Mouse (Mus musculus): ENCODE measurements at regions not wholly inside any gene's neighbourhood (a gene's known extent, or its start where the extent isn't known, plus 50 kb on each side); places are given as distances from the start of the nearest gene placed in this dataset.

DNA sequence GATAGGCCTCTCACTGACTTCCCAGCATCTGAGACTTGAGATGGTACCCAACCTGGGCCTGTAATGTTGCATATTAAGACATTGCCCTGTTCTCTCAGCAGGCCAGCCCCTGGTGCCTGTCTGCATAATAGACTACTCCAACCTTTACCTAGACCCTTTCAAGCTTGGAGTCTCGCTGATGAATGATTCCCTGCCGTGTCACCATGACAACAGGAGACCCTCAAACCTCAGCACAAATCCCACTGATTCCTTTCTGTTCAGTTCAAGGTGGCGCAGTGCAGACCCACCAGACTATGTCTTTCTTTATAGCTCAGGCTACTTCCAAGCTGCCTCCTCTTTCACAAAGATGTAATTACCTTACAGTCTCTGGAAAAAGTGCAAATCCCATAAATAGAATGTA lies 172.0 kb downstream of the Dcdc2c start:
- ATAC-seq (ENCODE audit: extremely low read depth, insufficient number of reproducible peaks, low FRiP score, poor library complexity, severe bottlenecking) = no peak

DNA sequence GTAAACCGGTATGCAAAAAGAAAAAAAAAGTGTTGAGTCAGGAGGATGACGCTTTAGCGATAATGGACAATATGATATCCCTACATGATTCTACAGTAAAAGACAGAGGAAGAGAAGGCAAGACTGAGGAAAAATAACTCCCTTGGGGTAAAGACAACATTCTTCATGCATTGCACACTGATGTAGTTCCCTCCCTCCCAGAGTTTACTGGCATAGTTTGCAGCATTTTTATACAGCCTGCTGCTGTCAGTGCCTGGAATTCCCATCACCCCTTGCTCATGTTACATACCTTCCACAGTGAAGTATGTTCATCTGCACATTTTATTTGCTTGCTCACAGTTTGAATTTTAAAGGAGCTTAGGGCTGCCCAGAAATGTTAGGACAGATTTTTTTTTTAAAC lies 174.2 kb downstream of the Dcdc2c start:
- no peak for ATAC-seq (ENCODE audit: extremely low read depth, insufficient number of reproducible peaks, low FRiP score, poor library complexity, severe bottlenecking)

DNA sequence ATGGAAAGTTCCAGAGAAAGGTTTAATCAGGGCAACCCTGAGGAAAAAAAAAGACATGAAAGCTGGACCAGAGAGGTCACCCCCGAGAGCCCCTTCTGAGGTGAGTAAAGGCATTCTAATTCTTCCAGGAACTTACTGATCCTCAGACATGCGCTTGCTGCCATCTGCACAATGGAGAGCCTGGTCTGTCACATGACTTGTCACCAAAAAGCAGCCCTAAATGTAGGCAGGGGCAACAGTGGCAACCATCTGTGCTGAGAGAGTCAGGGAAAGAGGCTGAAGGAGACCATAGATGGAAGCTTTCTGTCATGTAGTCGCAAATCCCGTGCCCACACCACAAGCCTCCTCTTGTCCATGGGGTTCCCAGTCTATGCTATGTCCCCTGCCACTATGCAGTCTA lies 174.8 kb downstream of the Dcdc2c start:
- ATAC-seq (ENCODE audit: extremely low read depth, insufficient number of reproducible peaks, low FRiP score, poor library complexity, severe bottlenecking) = no peak

DNA sequence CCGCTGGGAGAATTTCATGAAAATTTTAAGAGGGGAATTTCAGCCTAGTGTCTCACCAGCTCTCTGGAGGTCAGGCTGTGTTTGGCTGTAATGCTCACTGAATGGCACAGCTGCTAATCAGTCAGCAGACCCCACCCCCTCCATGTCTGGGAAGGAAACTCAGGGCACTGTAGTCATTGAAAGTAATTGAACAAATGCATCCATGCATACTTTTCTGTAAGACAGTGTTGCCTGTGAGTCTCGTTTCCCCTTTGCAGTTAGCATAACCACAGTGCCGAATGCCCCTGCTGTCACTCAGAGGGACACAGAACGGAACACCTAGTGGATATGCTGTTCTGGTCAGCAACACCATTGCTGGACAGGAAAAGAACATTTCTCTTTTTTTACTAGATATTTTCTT lies 175.4 kb downstream of the Dcdc2c start:
- ATAC-seq (ENCODE audit: extremely low read depth, insufficient number of reproducible peaks, low FRiP score, poor library complexity, severe bottlenecking) = no peak

DNA sequence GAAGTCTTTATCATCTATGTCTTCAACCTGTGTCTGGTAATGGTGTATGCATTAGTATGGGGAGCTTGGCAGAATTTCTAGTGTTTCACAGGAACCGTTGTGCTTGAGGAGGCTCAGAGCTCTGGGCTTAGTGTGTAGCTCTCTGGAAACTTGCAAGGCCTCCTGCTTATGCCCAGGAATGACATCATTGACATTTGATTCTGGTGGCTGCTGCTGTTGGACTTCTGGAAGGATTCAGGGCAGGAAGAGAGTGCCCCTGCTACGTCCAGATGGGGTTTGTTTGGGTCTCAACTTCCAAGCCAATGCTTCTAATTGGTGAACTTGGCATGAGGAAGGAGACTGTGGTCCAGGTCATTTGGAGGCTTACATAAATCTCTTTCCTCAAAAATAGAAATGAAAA lies 186.9 kb downstream of the Dcdc2c start:
- no peak for ATAC-seq (ENCODE audit: extremely low read depth, insufficient number of reproducible peaks, low FRiP score, poor library complexity, severe bottlenecking)

DNA sequence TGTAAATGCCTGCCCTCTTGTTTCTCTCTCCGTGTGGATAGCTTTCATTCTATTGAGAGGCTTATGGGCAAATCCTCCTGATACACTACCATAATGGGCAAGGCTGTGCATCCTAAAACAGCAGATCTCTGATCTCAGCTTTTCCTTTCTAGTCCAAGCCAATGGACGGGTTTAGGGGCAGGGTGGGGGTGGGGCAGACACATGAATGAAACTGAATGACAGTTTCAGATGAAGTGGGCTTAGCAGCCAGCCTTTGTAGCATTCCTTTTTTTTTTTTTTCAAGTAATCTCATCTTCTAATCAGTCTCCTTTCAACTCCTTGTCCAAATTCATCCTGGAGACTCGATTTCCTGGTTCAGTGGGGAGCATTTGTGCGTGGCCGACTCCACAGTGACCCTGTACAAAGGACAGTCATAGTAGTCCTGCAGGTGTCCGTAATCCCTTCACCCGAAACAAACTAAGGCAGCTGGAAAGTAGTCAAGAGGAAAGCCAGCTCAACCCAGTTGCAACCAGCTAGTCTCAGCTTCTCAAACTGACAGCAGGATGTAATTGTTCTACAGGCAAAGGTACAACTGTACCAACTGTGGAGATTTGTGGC lies 193.4 kb downstream of the Dcdc2c start:
- ATAC-seq (ENCODE audit: extremely low read depth, insufficient number of reproducible peaks, low FRiP score, poor library complexity, severe bottlenecking) = no peak

DNA sequence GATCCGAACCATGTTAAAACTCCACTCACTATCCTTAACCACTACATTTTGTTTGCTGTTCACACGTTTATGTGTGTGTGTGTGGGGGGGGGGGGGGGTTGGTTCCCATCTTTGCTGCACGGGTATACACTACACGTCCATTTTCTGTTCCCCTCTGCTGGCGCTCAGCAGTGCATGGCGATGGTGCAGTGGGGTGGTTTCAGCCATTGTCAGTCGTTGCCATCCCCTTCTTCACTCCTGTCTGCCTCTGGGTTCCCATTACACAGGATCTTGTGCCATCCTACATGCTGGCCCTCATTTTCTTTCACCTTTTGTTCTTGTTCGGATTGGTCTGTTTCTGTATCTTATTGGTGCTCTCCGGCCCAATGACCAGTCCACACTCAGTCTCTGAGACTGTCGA lies 194.4 kb downstream of the Dcdc2c start:
- ATAC-seq (ENCODE audit: extremely low read depth, insufficient number of reproducible peaks, low FRiP score, poor library complexity, severe bottlenecking) = no peak

DNA sequence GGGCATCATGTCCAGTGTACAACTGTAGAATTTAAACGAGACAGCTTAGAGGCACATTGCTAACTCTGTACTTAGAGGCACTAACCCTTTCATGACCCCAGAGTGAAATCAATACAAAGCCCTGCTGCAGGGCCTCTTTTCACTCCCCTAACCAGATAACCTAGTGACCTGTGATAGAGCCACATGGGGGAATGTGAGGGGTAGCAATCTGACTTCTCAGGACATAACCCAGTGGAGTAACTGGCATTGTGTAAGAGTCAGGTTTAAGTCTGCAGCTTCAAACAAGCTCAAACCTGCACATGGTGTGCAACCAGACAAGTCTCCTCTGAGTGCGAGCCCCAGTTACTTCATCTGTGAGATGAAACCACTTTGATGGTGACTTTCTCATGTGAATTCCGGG lies 199.1 kb downstream of the Dcdc2c start:
- no peak for ATAC-seq (ENCODE audit: extremely low read depth, insufficient number of reproducible peaks, low FRiP score, poor library complexity, severe bottlenecking)

DNA sequence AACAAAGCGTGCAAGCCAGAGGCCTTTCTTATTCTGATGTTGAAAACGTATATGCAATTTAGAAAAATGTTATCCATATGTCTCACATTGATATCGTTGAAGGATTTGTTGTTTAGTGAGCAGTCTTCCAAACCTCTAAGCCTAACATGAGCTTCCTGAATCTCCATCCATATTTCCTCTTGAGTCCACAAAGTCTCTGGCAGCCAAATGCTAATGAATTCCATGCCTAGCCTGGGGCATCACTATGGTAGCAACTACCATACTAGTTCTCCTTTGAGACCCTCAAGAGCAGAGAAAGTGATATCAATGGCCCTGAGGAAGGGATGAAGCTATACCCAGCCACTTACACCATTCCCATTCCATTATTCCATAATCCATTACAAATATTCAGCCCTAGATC lies 199.6 kb downstream of the Dcdc2c start:
- ATAC-seq (ENCODE audit: extremely low read depth, insufficient number of reproducible peaks, low FRiP score, poor library complexity, severe bottlenecking) = no peak

DNA sequence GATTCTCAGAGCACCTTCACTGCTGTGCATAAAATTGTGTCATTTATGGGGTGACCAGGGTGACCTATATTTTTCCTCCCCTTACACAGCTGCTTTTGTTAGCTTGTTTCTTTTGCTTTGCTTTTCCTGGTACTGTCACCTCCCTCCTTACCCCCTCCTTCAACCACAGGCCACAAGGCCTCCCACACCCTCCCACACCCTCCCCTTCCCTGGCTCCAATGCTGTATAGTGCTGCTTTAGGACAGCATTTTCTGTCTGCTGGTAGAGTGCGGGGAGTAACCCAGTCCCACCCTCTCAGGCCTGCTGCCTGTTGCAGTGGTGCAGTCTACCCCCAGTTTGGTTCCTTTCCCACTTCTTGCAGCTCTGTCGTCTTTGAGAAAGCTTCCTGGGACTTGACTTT lies 209.5 kb downstream of the Dcdc2c start:
- ATAC-seq (ENCODE audit: extremely low read depth, insufficient number of reproducible peaks, low FRiP score, poor library complexity, severe bottlenecking) = no peak

DNA sequence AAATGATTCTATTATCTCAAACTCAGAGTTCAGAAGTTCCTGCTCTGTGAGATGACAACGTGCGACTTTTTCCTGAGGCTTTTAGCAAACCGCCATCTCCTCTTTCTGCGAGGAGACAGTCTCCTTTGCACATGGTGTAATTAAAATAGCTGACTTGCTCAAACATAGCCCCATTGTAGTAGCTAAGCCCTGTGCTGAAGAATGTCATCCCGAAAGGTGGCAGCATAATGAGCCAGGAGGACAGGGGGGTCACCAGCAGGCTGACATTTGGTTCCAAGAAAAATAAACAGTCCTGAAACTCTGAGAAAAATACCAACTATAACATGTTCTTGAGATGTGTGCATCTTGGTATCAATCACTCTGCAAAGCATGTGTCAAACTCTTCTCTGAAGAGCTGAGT lies 219.6 kb downstream of the Dcdc2c start:
- ATAC-seq (ENCODE audit: extremely low read depth, insufficient number of reproducible peaks, low FRiP score, poor library complexity, severe bottlenecking) = no peak

DNA sequence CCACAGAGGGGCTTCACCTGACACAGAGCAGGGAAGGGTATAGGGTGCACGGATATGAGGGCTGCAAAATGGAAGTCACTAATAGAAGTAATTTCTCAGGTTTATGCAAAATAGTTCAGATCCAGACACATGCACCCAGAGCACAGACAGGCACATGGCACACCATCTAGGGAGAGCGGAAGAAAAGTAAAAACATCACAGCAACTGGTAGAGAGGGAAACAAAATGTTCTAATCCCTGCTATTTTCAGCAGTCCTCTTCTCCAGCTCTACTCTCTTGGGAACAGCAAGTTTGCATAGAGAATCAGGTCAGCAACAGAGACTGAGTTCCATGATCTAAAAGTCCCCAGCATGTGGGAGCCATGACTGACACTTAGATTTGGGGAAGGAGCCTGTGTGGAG lies 220.4 kb downstream of the Dcdc2c start:
- no peak for ATAC-seq (ENCODE audit: extremely low read depth, insufficient number of reproducible peaks, low FRiP score, poor library complexity, severe bottlenecking)

DNA sequence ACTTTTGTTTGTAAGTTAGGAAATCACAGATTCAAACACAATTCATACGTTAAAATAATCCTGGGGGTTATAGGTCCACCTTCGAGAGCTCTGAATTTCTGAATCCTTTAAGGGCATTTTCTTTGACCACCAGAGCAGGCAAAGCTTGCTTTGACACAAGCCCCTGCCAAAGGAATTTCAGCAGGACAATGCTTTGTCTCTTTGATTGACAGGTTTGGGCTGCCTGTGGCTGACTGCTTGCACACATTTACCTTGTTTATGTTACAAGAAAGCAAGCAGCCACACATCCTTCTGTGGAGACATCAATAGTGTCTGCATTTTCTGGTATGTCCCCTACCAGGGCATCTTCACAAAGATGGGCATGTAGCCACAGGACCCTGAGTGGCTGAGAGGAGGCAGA lies 228.5 kb downstream of the Dcdc2c start:
- ATAC-seq (ENCODE audit: extremely low read depth, insufficient number of reproducible peaks, low FRiP score, poor library complexity, severe bottlenecking) = no peak

DNA sequence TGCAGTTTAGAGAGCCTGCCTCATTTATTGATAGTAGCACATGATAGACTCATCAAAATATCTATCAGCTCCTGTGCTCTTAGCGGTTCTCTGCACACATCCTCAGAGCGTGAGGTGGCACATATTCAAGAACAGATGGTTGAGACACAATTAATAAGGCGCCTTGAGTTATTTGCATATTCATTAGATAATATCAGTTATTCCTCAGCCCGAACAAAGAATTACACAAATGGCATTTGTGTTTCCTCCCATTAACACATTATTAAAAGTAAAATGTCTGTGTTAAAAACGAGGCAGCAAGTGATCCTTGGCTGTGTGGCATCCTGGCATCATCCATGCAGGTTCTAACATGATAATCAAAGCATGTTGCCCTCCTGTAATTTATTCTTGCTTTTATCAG lies 243.0 kb downstream of the Dcdc2c start:
- no peak for ATAC-seq (ENCODE audit: extremely low read depth, insufficient number of reproducible peaks, low FRiP score, poor library complexity, severe bottlenecking)

DNA sequence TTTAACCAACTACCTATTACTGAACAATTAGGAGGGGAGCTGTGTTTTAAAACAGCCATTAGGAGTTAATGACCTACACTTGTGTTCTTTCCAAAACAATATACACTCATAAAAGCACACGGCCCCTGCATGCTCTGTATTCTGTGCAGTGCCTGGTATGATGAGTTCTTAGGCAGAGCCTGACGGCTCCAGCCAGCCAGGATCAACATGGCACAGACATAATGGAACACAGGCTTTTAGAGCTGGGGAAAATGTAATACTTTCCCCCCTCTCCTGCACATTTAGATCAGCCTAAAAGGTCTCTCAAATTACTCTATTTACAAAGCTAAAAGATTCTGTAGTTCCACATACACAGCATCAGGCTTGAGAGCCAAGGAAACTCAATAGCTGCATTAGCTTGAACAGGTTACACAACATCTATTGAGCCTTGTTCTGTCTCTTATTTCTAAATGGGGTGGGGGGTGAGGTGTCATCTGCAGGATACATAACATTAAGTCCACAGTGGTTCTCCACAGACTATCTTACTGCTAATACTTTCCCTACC lies 250.1 kb downstream of the Dcdc2c start:
- ATAC-seq (ENCODE audit: extremely low read depth, insufficient number of reproducible peaks, low FRiP score, poor library complexity, severe bottlenecking) = no peak

DNA sequence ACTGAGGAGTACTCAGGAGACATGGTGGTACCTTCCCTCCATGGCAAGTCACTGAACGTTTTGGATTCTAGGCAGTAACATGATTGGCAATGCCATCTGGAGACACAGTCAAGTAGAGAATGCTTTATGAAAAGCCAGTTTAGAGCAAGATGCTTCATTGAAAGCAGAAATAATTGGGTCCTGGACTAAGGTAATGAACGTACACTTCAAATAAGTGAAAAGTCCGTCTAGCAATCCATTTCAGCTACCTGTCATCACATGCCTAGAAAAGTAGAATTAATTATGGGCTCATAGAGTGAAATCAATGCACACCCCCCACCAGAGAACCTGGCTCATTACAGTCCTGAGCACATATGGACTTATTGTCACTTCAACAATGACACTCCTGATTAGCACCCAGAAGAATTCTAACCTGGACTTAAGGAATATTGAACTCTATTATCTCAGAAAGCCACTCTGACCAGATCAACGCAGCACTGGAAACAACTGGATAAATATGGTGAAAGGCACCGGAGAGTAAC lies 263.8 kb downstream of the Dcdc2c start:
- no peak for ATAC-seq (ENCODE audit: extremely low read depth, insufficient number of reproducible peaks, low FRiP score, poor library complexity, severe bottlenecking)

DNA sequence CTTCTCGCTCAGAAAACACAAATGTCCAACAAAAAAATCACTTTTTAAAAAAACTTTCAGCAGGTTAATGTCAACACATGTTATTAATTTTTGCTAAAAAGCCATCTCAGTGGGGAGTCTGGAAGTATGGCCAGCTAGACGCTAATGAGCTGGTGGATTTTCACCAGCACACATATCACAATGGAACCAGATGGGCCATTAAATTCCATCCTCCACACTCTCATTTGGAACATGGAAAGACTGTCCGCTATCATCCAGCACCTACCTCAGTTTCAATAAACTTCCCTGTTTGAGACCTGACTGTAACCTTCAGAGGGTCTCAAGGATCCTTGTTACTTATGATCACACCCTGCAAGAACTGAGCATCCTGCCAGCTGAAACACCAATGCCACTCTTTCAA lies 296.7 kb downstream of the Dcdc2c start:
- ATAC-seq (ENCODE audit: extremely low read depth, insufficient number of reproducible peaks, low FRiP score, poor library complexity, severe bottlenecking) = no peak

DNA sequence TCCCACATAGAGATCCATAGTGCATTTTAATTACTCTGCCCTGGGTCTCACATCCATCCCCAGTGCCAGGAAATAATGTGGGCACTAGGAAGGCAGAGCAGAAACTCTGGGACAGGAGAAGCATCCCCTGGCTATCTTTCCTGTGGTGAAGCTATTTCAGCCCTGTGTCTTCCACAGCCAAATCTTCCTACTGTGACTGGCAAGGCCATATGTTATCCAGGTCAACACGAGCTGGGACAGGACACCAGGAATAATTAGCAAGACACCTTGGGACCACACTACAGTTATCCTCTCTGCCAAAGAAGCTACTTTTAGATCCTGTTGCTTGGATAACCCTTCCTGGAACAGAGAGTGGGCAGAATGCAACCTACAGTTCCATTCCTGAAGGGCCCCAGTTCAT lies 301.7 kb downstream of the Dcdc2c start:
- ATAC-seq (ENCODE audit: extremely low read depth, insufficient number of reproducible peaks, low FRiP score, poor library complexity, severe bottlenecking) = no peak

DNA sequence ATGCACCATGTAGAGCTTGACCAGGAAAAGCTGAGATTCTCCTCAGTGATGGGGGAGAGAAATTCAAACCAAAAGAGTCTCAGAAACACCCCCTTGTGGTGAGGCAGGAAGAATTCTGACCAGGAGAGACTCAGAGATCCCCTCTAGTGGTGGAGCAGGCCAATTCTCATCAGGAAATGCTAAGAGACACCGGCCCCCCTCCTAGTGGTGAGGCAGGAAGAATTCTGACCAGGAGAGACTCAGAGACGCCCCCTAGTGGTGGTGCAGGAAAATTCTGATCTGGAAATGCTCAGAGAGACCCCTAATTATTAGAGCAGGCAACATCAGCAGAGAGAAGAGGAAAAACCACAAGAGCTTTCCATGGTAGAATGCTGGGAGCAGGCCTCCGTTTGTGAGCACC lies 303.4 kb downstream of the Dcdc2c start:
- ATAC-seq (ENCODE audit: extremely low read depth, insufficient number of reproducible peaks, low FRiP score, poor library complexity, severe bottlenecking) = no peak

DNA sequence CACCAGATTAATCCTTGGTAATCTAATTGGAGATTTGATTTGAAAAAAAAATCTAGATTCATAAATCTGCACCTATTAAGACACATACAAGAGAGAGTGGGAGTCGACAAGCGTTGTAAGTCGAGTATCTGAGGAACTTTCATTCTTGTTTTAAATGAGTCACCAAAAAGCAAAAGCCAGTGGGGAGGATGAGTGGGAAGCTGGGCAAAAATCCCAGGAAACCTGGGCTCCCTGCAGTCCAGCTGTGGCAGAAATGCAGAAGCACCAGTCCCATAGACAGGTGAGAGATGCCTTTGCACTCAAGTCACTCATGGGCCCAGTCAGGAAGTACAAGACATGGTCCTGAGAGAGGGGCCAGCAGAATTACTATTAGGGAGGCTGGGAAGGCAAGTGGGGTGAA lies 303.9 kb downstream of the Dcdc2c start:
- no peak for ATAC-seq (ENCODE audit: extremely low read depth, insufficient number of reproducible peaks, low FRiP score, poor library complexity, severe bottlenecking)

DNA sequence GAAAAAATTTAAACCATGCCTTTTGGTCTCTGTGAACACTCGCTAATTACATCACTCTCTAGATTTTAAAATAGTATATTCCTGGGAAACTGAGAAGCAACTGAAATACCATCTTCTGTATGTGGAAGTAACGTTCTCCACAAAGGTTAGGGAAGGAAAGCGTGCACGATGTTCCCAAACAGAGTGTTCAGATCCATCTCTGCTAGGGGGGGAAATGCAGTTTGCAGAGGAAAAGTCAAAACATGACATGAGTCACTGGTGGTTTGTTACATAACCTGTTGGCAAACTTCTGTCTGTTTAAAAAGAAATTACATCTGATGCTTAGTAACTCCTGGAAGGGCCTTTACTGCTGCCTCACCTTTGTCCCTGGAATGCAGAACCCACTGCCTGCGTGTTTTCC lies 314.2 kb downstream of the Dcdc2c start:
- no peak for ATAC-seq (ENCODE audit: extremely low read depth, insufficient number of reproducible peaks, low FRiP score, poor library complexity, severe bottlenecking)

Data from neutrophil, adult 5-6 weeks (primary cell).